In the genomic region with DNA sequence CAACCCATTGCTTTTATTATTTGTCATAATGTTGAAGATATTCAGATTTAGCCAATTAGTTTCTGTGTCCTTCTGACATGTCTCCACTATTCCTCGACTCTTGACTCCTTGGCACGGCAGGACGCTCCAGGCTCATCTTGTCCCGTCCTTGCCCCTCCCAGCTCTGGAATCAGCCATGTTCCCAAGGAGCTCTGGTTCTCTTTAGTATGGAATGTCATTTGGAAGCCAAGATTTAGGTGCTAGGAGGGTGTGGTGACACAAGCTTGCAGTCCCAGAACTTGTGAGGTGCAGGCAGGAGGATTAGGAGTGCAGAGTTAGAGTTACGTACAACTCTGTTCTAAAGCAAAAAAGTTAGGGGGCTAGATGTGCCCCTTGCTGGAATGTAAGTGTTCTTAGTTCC, we compare ENCODE assay signal across 17 mouse cellular contexts.
"Had no signal": no experiment of that assay in that cellular context is flagged by ENCODE, and none has a peak within 500 bp of the region (broad histone marks: within the 10 kb centered on the region; RNA-seq: fewer than 3 reads in every experiment).

No protein-coding gene starts in this region.

- H3K4me2 ChIP-seq: lung, embryonic 15.5 days; midbrain, embryonic 11.5 days; midbrain, embryonic 13.5 days; midbrain, embryonic 15.5 days; neural tube, embryonic 12.5 days had no signal

- H3K27me3 ChIP-seq: lung, embryonic 15.5 days; megakaryocyte, embryonic 14.5 days; midbrain, embryonic 13.5 days; midbrain, embryonic 15.5 days; neural tube, embryonic 12.5 days had no signal

- DNase-seq: lung, adult 2 months; lung, postnatal 14 days; lung, postnatal 36 days; right cerebral cortex, postnatal 14 days; right cerebral cortex, postnatal 4 days; spleen, adult 18-20 months; thymus, adult 18-20 months; thymus, postnatal 14 days; thymus, postnatal 36 days had no signal

- H3K9me3 ChIP-seq: lung, embryonic 15.5 days; midbrain, embryonic 13.5 days; midbrain, embryonic 15.5 days; neural tube, embryonic 12.5 days had no signal

- H3K27ac ChIP-seq: lung, embryonic 15.5 days; macrophage; midbrain, embryonic 13.5 days; midbrain, embryonic 15.5 days; neural tube, embryonic 12.5 days had no signal

- H3K9ac ChIP-seq: lung, embryonic 15.5 days; midbrain, embryonic 13.5 days; midbrain, embryonic 15.5 days; neural tube, embryonic 12.5 days had no signal

- H3K4me3 ChIP-seq: lung, embryonic 15.5 days; megakaryocyte, embryonic 14.5 days; midbrain, embryonic 13.5 days; midbrain, embryonic 15.5 days; neural tube, embryonic 12.5 days had no signal

- H3K36me3 ChIP-seq: lung, embryonic 15.5 days; midbrain, embryonic 13.5 days; midbrain, embryonic 15.5 days; neural tube, embryonic 12.5 days had no signal

- ATAC-seq: lung, postnatal 0 days; midbrain, embryonic 13.5 days; midbrain, embryonic 15.5 days had no signal

- H3K4me1 ChIP-seq: megakaryocyte, embryonic 14.5 days; neural tube, embryonic 12.5 days had no signal
